Mouse (Mus musculus) lung, adult 2 months (tissue): ENCODE measurements around the gene Mrpl43.

Source experiments
- CTCF ChIP-seq: fragments of 200-500 bp; IDR thresholded peaks from 2 replicates; pipeline ENCODE4 v1.5.1; 2011; ENCODE audit warnings: mild to moderate bottlenecking, low read length, control low read depth; ENCODE audit not compliant: insufficient read depth
- POLR2A ChIP-seq: fragments of 200-500 bp; IDR thresholded peaks from 2 replicates; pipeline ENCODE4 v1.6.1; 2011; ENCODE audit warnings: low read depth, mild to moderate bottlenecking, control low read depth, low read length, borderline replicate concordance; ENCODE audit errors: extremely low read depth

DNA sequence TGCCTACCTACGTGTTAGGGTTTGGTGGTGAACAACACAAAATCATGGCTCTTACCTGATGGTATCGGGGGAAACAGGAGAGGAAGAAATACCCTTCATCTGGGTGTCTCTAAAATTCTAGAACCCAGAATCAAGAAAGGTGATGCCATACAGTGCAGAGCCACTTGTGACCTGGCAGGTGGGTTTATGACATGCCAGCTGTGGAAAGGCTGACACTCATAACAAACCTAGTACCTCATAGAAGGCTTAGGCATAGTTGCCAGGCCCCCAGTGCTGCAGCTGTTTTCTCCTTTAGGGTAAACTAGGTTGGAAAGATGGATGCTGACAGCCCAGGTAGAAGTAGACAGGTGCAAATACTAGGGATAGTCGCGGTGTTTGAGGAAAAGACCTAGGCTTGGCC, 21.8 kb downstream of the Mrpl43 start:
- TF ChIP-seq CTCF (no peak), POLR2A (no peak)
